Mouse (Mus musculus): ENCODE measurements around the gene Nrgn.

Gene Nrgn

DNA sequence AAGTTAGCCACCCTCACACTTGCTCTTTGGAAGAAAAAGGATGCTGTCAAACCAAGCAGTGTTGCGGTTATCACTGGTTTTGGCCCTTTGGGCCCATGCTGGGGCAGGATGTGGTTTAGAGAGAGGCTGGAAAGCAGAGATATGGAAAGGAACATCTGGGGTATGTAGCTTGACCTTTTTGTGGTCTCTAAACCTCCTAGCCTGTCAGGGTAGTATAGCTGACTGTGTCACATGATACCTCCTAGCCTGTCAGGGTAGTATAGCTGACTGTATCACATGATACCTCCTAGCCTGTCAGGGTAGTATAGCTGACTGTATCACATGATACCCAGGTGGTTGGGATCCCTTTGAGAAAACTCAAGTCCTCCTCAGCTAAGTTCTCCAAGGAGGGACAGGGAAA lies 1.6 kb upstream of the Nrgn start:
- no peak for DNase-seq

GRCm38 (mm10) chr9:37551751-37552531 lies 763 bp downstream of the Nrgn start:
- no peak for DNase-seq

DNA sequence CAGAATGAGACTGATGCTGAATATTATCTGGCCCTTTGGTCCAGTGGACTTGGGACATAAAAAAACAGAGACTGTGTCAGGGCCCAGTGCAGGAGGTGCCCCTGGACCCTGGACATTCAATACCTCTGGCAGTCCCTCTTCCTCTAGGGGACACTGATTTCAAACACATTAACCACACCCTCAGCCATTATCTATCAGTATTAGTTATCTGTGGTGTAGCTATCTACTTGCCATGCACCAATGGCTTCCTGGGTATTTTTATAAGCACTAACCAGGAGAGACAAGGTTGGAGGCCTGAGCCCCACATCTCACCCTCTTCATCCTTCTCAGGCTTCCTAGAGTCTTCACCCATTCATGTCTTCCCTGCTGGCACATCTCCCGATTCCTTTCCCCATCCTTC lies 2.3 kb downstream of the Nrgn start:
- no peak for DNase-seq

DNA sequence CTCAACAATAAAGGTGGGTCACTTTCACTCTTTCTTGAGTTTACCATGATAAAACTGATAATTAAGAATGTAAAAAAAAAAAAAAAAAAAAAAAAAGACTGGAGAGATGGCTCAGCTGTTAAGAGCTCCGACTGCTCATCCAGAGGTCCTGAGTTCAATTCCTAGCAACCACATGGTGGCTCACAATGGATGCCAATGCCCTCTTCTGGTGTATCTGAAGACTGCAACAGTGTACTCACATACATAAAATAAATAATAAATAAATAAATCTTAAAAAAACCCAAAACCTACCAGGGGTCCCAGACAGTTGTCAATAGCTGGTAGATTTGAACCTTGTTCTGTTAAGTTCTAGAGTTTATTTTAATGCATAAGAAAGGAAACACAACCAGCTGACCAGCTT lies 5.8 kb downstream of the Nrgn start:
- DNase-seq: no peak

- no peak for DNase-seq
Observed at GRCm38 (mm10) chr9:37545847-37546452, 6.8 kb downstream of the Nrgn start.

DNA sequence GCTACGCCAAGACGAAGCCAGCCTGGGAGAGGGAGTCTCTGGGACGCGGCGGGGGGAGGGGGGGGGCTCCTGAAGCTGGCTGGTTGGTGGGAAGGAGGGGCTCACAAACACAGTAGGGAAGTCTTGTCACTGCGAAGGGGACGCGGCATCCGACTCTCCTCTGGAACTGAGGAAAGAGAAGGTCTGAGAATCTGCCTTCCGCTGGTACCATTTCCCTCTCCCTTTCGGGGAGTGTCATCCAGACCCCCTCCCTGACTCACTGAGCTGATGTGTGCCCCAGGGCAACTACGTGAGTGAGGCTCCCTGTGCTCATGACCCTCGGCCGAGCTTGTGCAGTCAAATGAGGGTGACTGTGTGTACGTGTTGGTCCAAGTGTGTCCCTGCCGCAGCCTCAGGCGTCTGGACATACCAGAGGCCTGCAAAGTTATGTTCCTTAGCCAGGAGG lies 7.5 kb downstream of the Nrgn start:
- no peak for DNase-seq

GRCm38 (mm10) chr9:37544447-37545165 lies 8.1 kb downstream of the Nrgn start:
- peak; percentile 84 for DNase-seq

- no peak for DNase-seq
Observed at GRCm38 (mm10) chr9:37543869-37544440, 8.7 kb downstream of the Nrgn start.

- DNase-seq: no peak
Observed at GRCm38 (mm10) chr9:37541851-37542642, 10.7 kb downstream of the Nrgn start.

DNA sequence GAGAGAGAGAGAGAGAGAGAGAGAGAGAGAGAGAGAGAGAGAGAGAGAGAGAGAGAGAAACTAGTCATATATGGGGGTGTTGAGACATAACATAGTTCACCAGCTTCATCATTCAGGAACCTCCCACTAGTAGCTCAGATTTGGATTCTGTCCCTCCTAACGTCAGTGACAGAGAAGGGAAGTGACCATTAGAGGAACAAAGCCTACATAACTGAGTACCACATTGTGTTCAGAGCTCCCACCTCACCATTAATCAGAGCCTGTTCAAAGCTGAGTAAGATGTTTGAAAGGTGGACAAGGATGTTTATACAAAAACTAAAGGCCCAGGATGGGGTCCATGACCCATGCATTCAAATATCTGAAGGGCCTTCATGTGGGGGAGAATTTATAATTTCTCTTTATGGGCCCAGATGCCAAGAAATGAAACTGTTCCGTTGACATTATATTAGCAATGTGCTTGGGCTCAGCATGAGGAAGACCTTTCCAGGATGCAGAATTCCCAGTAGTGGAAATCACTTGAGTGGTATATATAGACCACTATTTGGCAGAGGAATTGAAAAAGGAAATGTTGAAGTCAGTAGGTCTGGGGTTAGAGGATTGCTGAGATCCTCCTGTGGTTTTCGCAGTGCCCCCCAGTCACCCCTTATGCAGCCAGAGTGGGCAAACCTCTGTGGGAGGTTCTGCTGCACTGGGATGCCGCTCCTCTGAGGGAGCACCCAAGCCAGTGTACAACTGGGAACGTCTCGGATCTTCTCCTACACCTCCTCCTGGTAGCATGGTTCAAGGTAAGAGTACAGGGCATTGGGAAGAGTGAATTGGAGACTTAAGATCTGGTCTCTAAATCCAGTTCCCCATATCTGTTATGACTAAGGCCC lies 11.8 kb downstream of the Nrgn start:
- no peak for DNase-seq

GRCm38 (mm10) chr9:37540226-37540625 lies 12.5 kb downstream of the Nrgn start:
- no peak for DNase-seq

DNA sequence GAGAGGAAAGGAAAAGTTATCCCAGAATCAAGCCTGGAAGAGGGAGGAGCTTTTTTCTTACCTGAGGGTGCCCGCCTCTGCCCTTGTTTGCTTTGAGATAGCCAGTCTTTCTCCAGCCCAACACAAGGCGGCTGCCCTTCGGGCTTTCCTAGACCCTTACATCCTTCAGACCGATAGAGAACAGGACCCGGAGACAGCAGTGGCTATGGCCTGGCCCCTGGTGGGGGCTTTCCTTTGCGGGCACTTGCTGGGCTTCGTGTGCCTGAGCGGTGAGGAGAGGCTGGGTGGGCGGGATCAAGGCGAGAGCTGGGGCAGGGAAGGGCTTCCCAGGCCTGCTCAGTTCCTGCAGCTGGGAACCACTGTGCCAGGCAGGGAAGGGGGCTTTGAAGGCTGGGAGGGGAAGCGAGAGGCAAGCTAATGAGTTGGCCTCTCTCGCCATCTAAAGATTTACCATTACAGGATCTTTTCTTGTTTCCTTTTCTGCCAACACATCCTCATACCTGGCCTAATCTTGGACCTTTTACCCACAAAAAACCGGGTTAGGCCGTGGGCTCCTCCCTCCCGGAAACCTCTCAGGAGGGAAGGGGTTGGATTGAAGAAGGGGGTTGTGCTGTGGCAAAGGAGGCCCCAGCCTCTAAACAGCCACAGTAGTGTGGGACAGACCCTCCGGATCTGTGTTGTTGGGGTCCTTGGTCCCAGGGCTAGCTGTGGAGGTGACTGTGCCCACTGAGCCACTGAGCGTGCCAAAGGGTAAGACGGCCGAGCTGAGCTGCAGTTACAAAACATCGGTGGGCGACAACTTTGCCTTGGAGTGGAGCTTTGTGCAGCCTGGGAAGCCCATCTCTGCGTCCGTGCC lies 13.3 kb downstream of the Nrgn start, which contains the start of gene Vsig2:
TSS of gene Vsig2 (plus strand) at position 86 of the 856 bp plus-strand sequence.
- no peak for DNase-seq

DNA sequence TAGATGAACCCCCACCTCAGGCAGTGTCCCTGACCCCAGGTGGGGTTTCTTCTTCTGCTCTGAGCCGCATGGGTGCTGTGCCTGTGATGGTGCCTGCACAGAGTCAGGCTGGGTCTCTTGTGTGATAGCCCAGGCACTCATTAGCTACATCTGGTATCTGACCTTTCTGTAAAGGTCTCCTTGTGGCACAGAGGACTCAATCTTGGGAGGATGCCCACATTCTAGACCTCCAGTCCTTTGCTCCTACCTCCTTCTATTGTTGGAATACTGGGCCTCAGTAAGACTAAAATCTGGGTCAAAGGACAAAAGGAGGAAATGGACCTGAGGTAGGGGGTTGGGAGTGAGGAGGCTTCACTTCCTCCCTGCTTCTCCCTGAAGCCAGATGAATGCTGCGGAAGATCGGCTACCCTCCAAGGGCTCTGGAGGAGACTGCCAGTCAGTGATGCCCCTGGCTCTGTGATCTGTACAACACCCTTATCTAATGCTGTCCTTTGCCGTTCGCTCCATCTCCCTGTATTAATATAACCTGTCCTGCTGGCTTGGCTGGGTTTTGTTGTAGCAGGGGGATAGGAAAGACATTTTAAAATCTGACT lies 14.9 kb downstream of the Nrgn start:
- no peak for DNase-seq

GRCm38 (mm10) chr9:37536851-37537250 lies 15.9 kb downstream of the Nrgn start:
- no peak for DNase-seq

DNA sequence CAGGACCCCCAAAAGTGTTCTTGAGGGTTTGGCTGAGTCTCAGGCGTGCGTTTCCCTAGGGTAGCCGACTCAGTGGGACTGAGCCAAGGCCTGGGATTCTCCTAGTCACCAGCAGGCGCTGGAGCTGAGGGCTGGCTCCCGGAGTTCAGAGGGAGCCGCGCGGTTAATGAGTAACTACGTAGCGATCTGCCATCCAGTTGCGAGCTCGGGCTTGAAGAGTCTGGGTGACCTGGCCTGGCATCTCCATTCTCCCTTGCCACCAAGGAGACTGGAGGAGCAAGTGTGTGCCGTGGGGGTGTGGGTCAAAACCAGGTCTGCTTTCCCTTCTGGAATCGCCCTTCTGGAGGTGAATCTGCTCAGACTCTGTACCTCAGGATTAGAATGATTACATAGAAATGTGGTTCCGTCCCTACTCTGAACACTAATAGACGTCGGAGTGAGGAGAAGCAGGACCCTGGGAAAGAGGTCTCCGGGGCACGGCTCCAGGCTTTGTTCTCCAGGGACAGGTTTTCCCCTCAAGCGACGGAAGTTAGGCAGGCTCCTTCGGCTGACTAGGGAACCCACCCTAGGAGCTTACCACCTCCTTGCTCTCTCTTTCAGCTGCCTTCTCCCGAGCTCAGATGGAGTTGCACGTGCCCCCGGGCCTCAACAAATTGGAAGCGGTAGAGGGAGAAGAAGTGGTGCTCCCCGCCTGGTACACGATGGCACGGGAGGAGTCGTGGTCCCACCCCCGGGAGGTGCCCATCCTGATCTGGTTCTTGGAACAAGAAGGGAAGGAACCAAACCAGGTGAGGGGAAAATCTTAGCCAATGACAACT lies 21.6 kb downstream of the Nrgn start:
- peak; percentile 90 for DNase-seq

GRCm38 (mm10) chr9:37530031-37530887 lies 22.4 kb downstream of the Nrgn start:
- DNase-seq: peak; percentile 88

- DNase-seq: peak; percentile 38
Observed at GRCm38 (mm10) chr9:37528225-37528970, 24.3 kb downstream of the Nrgn start.

All from kidney, postnatal 10 days (tissue).